Mouse (Mus musculus) cerebral cortex, adult 2 months (tissue): ENCODE results near the gene Arid3b.

Source experiments
- WGBS: fragments of 180-500 bp; shearing (Covaris S2); methylation state at CpG from one replicate; pipeline ENCODE4 v1.1.7; 2018; 5-methylcytosine and 5-hydroxymethylcytosine counted together

Gene Arid3b

GRCm38 (mm10) chr9:57774168-57774567, 62.4 kb downstream of the Arid3b start:
- WGBS: 5% methylated on average over 1 of the region's 1 CpGs

DNA sequence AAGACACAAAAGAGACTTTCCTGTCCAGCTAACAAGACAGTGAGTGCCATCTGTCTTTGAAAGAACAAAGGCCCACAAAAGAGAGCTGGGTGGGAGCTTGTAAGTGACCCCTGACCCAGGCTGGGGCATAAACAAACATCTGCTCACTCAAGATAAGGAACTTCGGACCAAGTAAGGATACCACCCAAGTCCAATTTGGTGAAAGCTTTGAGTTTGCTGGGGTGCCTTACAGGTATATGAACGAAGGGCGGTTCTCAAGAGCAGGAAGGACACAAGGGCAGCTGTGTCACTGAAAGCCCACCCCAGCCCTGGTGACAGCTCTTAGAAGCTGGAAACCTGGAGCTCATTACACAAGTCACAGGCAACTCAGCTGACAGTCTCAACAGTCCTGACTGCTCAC, 62.8 kb downstream of the Arid3b start:
- WGBS: 86% methylated on average over 3 of the region's 3 CpGs

DNA sequence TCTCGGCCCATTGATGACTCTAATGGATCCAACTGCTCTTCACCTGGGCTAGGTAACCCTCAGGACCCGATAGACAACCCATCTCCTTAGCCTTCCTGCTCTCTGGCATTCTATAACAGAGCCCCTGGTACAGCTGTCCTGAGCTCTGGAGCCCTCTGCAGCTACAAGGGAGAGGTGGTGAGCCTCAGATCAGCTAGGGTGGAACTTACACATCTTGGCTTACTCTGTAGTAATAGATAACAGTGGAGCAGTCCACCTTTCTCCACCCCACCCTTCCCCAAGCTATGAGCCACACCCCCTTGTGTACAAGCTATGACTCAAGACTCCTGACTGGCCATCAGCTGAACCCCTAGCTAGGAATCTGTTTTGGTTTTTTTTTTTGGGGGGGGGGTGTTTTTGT, 65.8 kb downstream of the Arid3b start:
- 88% methylated on average over 2 of the region's 2 CpGs for WGBS

DNA sequence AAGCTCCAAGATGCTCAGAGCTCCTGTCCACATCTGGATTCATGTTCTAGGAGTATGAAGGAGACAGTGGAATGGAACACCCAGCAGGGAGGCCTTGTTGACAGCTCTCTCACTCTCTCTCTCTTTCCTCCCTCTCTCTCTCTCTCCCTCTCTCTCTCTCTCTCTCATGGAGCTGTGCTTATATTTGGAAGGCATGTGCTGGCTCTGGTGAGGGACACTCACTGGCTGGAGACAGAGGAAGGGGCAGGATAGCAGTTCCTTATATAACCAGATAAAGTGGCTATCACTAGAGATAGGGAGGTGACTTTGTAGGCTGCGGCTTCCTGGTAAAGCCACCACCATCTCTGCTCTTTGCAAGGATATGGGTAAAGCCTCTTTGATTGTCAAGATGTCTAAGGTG, 66.4 kb downstream of the Arid3b start:
- 94% methylated on average over 1 of the region's 1 CpGs for WGBS

- 25% methylated on average over 2 of the region's 2 CpGs for WGBS
These were observed 67.0 kb downstream of the Arid3b start for GRCm38 (mm10) chr9:57769539-57770069.

- 89% methylated on average over 4 of the region's 4 CpGs for WGBS
These were observed 69.4 kb downstream of the Arid3b start for GRCm38 (mm10) chr9:57767231-57767630.

DNA sequence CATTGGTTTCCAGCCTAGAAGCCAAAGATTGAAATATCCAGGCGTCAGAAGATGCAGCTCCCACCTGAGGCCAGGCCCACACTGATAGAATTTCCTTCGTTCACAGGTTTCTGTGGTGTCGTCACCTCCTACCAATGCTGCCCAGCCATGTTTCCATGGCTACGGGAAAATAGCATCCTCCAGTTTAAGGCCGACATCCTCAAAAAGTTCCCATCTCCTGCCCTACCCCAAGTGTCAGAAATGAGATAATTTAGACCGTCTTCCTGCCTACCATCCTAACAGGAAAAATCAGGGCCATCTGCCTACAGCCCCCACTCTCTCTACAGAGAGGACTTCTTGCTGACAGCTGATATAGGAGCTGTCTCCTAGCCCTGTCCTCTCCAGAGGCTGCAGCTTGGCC, 70.2 kb downstream of the Arid3b start:
- 31% methylated on average over 6 of the region's 6 CpGs for WGBS

DNA sequence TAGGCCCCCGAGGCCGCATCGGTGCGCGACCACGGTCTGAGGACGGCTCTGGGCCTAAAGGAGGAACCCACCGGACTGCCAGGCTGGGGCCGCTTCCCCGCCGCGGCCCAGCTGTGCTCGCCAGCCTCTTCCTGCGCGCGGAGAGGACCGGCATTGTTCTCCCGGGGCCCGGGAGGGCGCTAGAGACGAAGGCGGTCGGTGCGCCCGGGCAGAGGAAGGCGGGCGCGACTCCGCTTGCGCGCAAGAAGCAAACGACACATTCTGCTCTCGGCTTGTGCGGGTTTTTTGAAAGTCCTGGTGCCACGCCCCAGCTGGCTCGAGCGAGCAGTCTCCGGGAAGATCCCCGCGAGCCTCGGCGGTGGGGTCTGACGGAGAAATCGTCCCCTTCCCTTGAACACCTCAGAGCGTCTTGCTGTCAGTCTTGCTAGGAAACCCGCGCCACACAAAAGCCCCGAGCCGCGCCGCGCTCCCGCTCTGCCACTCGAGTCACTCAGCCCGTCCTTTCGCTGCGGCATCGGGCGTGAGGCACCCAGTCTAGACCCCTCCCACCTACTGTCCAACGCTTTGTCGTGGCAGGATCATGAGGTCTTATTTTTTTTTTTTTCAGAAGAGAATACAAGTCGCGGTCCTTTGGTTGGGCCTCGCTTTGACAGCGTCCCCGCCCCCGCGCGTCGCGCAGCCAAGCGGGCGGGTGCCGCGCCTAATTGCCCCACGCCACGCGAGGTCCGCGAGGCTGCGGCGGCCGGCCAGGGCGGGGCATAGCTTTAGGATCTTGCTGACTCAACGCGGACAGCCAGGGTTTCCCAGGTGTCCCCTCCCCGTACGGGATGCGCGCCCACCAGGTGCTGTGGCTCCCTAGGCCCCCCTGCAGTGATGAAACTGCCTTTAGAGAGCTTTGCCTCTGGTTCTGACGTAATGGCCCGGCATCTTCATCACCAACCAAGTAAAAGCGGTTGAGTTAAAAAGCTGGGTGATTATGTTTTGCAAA, 70.9 kb downstream of the Arid3b start, which contains the start of gene Clk3:
TSS of gene Clk3 (minus strand) at position 497 of the 988 bp plus-strand sequence.
- under 1% methylated on average over 92 of the region's 93 CpGs for WGBS

DNA sequence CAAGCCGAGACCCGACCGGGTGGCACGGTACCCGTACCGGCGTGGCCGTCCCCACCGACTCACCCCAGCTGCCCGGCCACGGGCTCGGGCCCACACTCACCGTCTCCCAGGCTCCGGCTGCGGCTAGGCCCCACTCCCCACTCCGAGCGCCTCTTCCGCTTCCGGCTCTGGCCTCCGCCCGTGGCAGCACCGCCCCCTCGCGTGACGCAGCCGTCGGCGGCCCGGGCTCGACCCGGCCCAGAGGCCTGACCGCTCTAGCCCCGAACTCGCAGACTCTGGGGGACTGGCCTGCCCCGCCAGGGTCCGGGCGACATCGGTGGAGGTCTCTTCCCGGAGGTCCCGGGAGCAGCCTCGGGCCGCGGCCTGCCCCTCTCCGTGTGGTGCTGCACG, 71.6 kb downstream of the Arid3b start:
- under 1% methylated on average over 45 of the region's 45 CpGs for WGBS

DNA sequence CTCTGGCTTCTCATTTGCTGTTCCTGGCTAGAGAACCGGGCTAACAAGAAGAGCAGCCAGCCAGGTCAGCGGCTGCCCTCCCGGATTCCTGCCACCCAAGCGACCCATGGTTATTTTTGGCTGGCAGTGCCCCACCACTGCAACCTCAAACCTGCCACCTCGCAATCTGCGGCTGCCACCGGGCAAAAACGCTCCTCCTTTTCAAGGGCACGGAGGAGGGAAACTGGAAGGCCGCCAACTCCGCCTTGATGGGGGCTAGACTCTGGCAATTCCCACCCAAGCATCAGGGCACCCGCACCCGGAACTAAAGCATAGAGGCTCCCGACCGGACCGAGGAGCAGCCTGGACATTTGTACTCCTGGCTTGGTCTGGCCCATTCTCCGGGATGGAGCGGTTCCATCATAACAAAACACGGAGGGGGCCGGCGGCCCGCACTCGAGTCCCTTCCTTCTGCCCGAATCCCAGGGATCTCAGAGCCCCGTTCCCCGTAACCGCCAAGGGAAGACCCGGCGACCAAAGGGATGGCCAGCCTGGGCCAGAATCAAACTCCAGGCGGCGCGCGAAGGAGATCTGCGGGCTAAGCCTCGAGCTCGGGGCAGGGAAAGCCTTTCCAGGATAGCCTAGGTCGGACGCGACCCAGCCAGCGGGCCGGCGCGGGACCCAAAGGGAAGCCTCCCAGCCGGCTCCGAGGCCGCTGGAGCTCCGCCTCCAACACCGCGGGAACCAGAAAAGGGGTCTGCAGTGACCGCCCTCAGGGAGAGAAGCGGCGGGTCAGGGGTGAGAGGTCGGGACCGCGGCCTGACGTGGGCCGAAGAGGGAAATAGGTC, 72.2 kb downstream of the Arid3b start:
- WGBS: 1% methylated on average over 57 of the region's 57 CpGs

GRCm38 (mm10) chr9:57762563-57762991, 74.0 kb downstream of the Arid3b start:
- WGBS: 13% methylated on average over 6 of the region's 6 CpGs

GRCm38 (mm10) chr9:57761563-57762551, 74.7 kb downstream of the Arid3b start:
- WGBS: 49% methylated on average over 13 of the region's 13 CpGs

DNA sequence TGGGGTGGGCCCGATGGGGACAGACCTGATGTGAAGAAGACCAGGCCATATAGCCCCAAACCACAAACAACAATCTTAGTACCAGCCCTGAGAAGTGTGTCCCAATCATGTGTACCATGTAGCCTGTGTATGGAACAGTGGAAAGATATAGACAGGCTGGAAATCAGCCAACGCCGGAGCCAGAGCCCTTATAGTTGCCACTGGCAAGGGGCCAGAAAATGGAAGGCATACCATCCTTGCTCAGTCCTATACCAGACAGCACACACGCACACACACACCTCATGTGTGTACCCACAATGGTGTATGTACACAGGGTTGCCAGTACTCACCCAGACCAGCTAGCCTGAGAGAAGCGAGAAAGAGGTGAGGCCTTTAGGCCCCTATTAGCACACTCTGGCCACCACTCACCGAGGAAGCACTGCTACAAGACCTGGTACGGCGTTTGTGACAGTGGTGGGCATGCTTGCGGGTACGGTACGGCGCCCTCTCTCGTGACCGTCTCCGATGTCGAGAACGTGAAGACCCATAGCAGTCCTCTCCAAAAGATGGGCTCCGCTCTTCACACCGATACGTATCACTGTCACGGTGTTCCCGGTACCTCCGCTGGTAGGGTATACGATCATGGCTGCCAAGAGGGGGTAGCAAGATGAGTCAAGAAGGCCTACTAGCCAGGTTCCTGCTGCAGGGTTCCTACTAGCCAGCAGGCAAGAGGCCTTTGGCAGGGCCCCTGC, 76.0 kb downstream of the Arid3b start:
- WGBS: 86% methylated on average over 24 of the region's 24 CpGs

DNA sequence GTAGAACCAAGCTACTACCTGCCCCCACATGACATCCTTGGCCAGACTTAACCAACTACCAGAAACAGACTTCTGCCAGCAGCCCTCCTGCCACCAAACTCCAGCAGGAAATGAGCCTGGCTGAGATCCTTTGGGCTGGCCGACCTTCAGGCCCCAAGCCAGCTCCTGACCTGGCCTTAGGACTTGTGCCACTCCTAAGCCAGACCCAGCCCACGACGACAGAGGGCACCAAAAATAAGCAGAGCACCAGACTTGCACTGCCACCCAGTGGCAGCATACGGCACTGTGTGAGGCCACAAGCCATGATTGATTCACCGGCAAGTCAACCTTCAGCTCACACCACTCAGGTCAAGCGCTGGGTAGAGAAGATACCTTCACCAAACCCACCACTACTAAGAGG, 77.3 kb downstream of the Arid3b start:
- 13% methylated on average over 6 of the region's 6 CpGs for WGBS

- WGBS: 77% methylated on average over 22 of the region's 22 CpGs
These were observed 78.1 kb downstream of the Arid3b start for GRCm38 (mm10) chr9:57758528-57758927.

- 75% methylated on average over 3 of the region's 3 CpGs for WGBS
These were observed 79.0 kb downstream of the Arid3b start for GRCm38 (mm10) chr9:57757578-57757977.

- 75% methylated on average over 7 of the region's 7 CpGs for WGBS
These were observed 85.7 kb downstream of the Arid3b start for GRCm38 (mm10) chr9:57750901-57751300.

- WGBS: 21% methylated on average over 1 of the region's 1 CpGs
These were observed 87.8 kb downstream of the Arid3b start for GRCm38 (mm10) chr9:57748831-57749230.

DNA sequence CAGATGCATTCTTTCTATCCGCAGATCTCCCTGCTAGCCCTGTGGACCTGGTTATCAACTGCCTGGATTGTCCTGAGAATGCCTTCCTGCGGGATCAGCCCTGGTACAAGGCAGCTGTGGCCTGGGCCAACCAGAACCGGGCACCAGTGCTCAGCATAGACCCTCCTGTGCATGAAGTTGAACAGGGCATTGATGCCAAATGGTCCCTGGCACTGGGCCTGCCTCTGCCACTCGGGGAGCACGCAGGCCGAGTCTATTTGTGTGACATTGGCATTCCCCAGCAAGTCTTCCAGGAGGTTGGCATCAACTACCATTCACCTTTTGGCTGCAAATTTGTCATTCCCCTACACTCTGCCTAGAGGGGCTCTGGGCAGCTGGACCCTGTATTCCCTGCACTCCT, 88.5 kb downstream of the Arid3b start:
- 54% methylated on average over 6 of the region's 6 CpGs for WGBS

DNA sequence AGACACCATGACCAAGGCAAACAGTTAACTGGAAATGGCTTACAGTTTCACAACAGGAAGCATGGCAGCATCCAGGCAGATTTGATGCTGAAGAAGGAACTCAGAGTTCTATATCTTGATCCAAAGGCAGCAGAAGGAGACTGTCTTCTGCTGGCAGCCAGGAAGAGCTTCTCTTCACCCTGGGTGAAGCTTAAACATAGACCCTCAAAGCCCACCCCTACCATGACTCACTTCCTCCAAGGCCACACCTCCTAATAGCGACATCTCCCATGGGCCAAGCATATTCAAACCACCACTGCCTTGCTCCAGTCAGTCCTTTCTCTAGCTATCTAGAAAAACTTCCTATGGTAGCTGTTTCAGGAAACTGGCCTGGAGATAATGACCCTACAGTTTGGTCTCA, 89.5 kb downstream of the Arid3b start:
- 57% methylated on average over 1 of the region's 1 CpGs for WGBS
